Mouse (Mus musculus) T-helper 17 cell (primary cell): ENCODE results near the gene Mbd5.

Source experiments
- in situ Hi-C, 2 experiments: fragments of 300-600 bp; cut with MboI, MseI; formaldehyde crosslinking; loops; 1 replicate in 1 of 2; 2 replicates in 1 of 2; pipeline ENCODE4 v1.15.1; 2025; ENCODE audit warnings: high pct_unique_total_duplicates in 2 of 2

Gene Mbd5

GRCm38 (mm10) chr2:48948841-48949584 is at the start of gene Mbd5:
Gene Mbd5 (plus strand): TSS chr2:48949508.
- in situ Hi-C loops: no loop called here

GRCm38 (mm10) chr2:48908866-48909265 is 40.4 kb upstream of the Mbd5 start:
- in situ Hi-C loops: loop anchor here in 1 of 2 experiments (5.0 to 25.0 kb wide), 4 partner anchors 82 to 1378 kb away; partner anchors contain the start of gene Mmadhc

- in situ Hi-C loops: loop anchor here in 1 of 2 experiments (25.0 kb wide), 2 partner anchors 823 to 1373 kb away; partner anchors contain the start of gene Mmadhc
Observed at GRCm38 (mm10) chr2:48914185-48914584, 35.1 kb upstream of the Mbd5 start.

GRCm38 (mm10) chr2:48915832-48916231 is 33.5 kb upstream of the Mbd5 start:
- in situ Hi-C loops: loop anchor here (5.0 to 25.0 kb wide), 3 partner anchors 811 to 1371 kb away; partner anchors contain the start of gene Mmadhc (in 1 of the 2)

GRCm38 (mm10) chr2:48935058-48935457 is 14.2 kb upstream of the Mbd5 start:
- in situ Hi-C loops: no loop called here

- in situ Hi-C loops: no loop called here
Observed at GRCm38 (mm10) chr2:48947761-48948160, 1.5 kb upstream of the Mbd5 start.

GRCm38 (mm10) chr2:48949743-48950251 is 489 bp downstream of the Mbd5 start:
- in situ Hi-C loops: no loop called here

- in situ Hi-C loops: no loop called here
Observed at GRCm38 (mm10) chr2:48950252-48950315, 776 bp downstream of the Mbd5 start, which contains the start of gene Orc4. Gene Orc4 (minus strand): TSS chr2:48950277.

GRCm38 (mm10) chr2:48950316-48950880 is 1.1 kb downstream of the Mbd5 start:
- in situ Hi-C loops: no loop called here

- in situ Hi-C loops: no loop called here
Observed at GRCm38 (mm10) chr2:48956591-48956990, 7.3 kb downstream of the Mbd5 start.

GRCm38 (mm10) chr2:48978920-48979319 is 29.6 kb downstream of the Mbd5 start:
- in situ Hi-C loops: no loop called here

- in situ Hi-C loops: loop anchor here in 1 of 2 experiments (10.0 kb wide), 1 partner anchor 844 kb away; no protein-coding TSS in a partner anchor
Observed at GRCm38 (mm10) chr2:48990322-48990721, 41.0 kb downstream of the Mbd5 start.

GRCm38 (mm10) chr2:49040481-49040880 is 91.2 kb downstream of the Mbd5 start:
- in situ Hi-C loops: no loop called here

GRCm38 (mm10) chr2:49050030-49050429 is 100.7 kb downstream of the Mbd5 start:
- in situ Hi-C loops: no loop called here

- in situ Hi-C loops: no loop called here
Observed at GRCm38 (mm10) chr2:49067886-49068285, 118.6 kb downstream of the Mbd5 start.

- in situ Hi-C loops: no loop called here
Observed at GRCm38 (mm10) chr2:49084966-49085365, 135.7 kb downstream of the Mbd5 start.

GRCm38 (mm10) chr2:49090771-49091170 is 141.5 kb downstream of the Mbd5 start:
- in situ Hi-C loops: no loop called here

GRCm38 (mm10) chr2:49096765-49097164 is 147.5 kb downstream of the Mbd5 start:
- in situ Hi-C loops: no loop called here

- in situ Hi-C loops: no loop called here
Observed at GRCm38 (mm10) chr2:49108906-49109305, 159.6 kb downstream of the Mbd5 start.

GRCm38 (mm10) chr2:49119875-49120274 is 170.6 kb downstream of the Mbd5 start:
- in situ Hi-C loops: no loop called here

GRCm38 (mm10) chr2:49121603-49122002 is 172.3 kb downstream of the Mbd5 start:
- in situ Hi-C loops: no loop called here

- in situ Hi-C loops: no loop called here
Observed at GRCm38 (mm10) chr2:49142186-49142585, 192.9 kb downstream of the Mbd5 start.

GRCm38 (mm10) chr2:49153649-49154048 is 204.3 kb downstream of the Mbd5 start:
- in situ Hi-C loops: no loop called here
